Mouse (Mus musculus) CH12.LX (cell line): Measurements from ENCODE around the gene Prdm5. TPM values are rescaled to one million over a fixed set of nuclear protein-coding genes. Genes with fewer than 3 reads are reported as not detected.

Experiments used
- DNase-seq: peaks from one replicate; pipeline ENCODE4 v3.0.0-alpha.2; 2013; ENCODE audit errors: extremely low read depth
- H3K27ac ChIP-seq: 2 replicates; pipeline ENCODE4 v1.5.1; 2012; ENCODE audit warnings: low read depth, mild to moderate bottlenecking, control low read depth, moderate library complexity; ENCODE audit not compliant: insufficient read depth
- H3K27me3 ChIP-seq: replicated peaks from 2 replicates; pipeline ENCODE3; 2012; ENCODE audit warnings: inconsistent platforms
- H3K36me3 ChIP-seq, 2 experiments: replicated peaks in 1 of 2; 2 replicates each; pipeline versions ENCODE3 to v1.6.1; 2012; ENCODE audit warnings: inconsistent platforms in 1 of 2, low read length in 1 of 2, mild to moderate bottlenecking in 1 of 2, mixed read lengths in 1 of 2, moderate library complexity in 1 of 2; ENCODE audit not compliant: control insufficient read depth in 1 of 2, insufficient read depth in 1 of 2
- H3K4me1 ChIP-seq, 2 experiments: 2 replicates each; pipeline ENCODE4 v1.6.1; 2012; ENCODE audit warnings: inconsistent platforms in 1 of 2, moderate library complexity in 1 of 2; ENCODE audit not compliant: insufficient read depth in 2 of 2, control insufficient read depth in 1 of 2
- H3K4me2 ChIP-seq: 2 replicates; pipeline ENCODE4 v1.6.1; 2012; ENCODE audit warnings: low read depth, mild to moderate bottlenecking, control low read depth; ENCODE audit not compliant: poor library complexity, insufficient read depth, severe bottlenecking
- H3K4me3 ChIP-seq, 3 experiments: fragments of 150-350 bp in 1 of 3; sonication (generic) in 1 of 3; replicated peaks in 1 of 3; 2 replicates each; pipeline versions ENCODE3 to v1.5.1; 2011 to 2012; ENCODE audit warnings: low read depth in 2 of 3, low read length in 2 of 3, mild to moderate bottlenecking in 2 of 3, moderate library complexity in 2 of 3, control low read depth in 1 of 3, improper control_type of control experiment in 1 of 3, inconsistent platforms in 1 of 3, mixed read lengths in 1 of 3; ENCODE audit not compliant: poor library complexity in 1 of 3
- H3K79me2 ChIP-seq: replicated peaks from 2 replicates; pipeline ENCODE4 v1.6.1; 2012; ENCODE audit warnings: mild to moderate bottlenecking, moderate library complexity; ENCODE audit not compliant: control insufficient read depth, poor library complexity, insufficient read depth, severe bottlenecking; ENCODE audit errors: extremely low read depth
- H3K9ac ChIP-seq: 2 replicates; pipeline ENCODE4 v1.6.1; 2012; ENCODE audit warnings: low read depth, mild to moderate bottlenecking, control low read depth, moderate library complexity; ENCODE audit not compliant: insufficient read depth
- H3K9me3 ChIP-seq: replicated peaks from 2 replicates; pipeline ENCODE3; 2012; ENCODE audit warnings: low read length, inconsistent platforms, mixed read lengths
- BHLHE40 ChIP-seq: IDR thresholded peaks from 2 replicates; pipeline ENCODE4 v1.6.1; 2011; ENCODE audit warnings: mild to moderate bottlenecking, low read depth, low read length, improper control_type of control experiment
- CHD2 ChIP-seq: IDR thresholded peaks from 2 replicates; pipeline ENCODE4 v1.6.1; 2011; ENCODE audit warnings: low read length, improper control_type of control experiment
- CTCF ChIP-seq, 2 experiments: IDR thresholded peaks in 1 of 2; conservative IDR thresholded peaks in 1 of 2; 2 replicates each; pipeline ENCODE4 v1.5.1; 2011 to 2012; ENCODE audit warnings: low read depth in 2 of 2, low read length in 2 of 2, improper control_type of control experiment in 1 of 2, inconsistent platforms in 1 of 2, mild to moderate bottlenecking in 1 of 2, moderate library complexity in 1 of 2
- E2F4 ChIP-seq: IDR thresholded peaks from 2 replicates; pipeline ENCODE4 v1.6.1; 2011; ENCODE audit warnings: low read depth, low read length, improper control_type of control experiment; ENCODE audit not compliant: insufficient replicate concordance
- EP300 ChIP-seq: IDR thresholded peaks from 2 replicates; pipeline ENCODE4 v1.6.1; 2011; ENCODE audit warnings: low read length, improper control_type of control experiment
- IRF4 ChIP-seq: IDR thresholded peaks from 2 replicates; pipeline ENCODE4 v1.6.1; 2014; ENCODE audit warnings: low read depth, mild to moderate bottlenecking, inconsistent platforms, low read length, improper control_type of control experiment
- JUN ChIP-seq: IDR thresholded peaks from 2 replicates; pipeline ENCODE4 v1.6.1; 2011; ENCODE audit warnings: low read depth, mild to moderate bottlenecking, low read length, improper control_type of control experiment, moderate library complexity; ENCODE audit not compliant: insufficient read depth
- JUND ChIP-seq: conservative IDR thresholded peaks from 2 replicates; pipeline ENCODE4 v1.6.1; 2011; ENCODE audit warnings: low read depth, low read length, improper control_type of control experiment
- MAX ChIP-seq: IDR thresholded peaks from 2 replicates; pipeline ENCODE4 v1.6.1; 2011; ENCODE audit warnings: low read length, improper control_type of control experiment
- MEF2A ChIP-seq: IDR thresholded peaks from 2 replicates; pipeline ENCODE4 v1.6.1; 2014; ENCODE audit warnings: low read depth, mild to moderate bottlenecking, inconsistent platforms, low read length, improper control_type of control experiment, borderline replicate concordance
- MYC ChIP-seq: IDR thresholded peaks from 2 replicates; pipeline ENCODE4 v1.6.1; 2011; ENCODE audit warnings: low read depth, mild to moderate bottlenecking, improper control_type of control experiment, low read length
- SIN3A ChIP-seq: IDR thresholded peaks from 2 replicates; pipeline ENCODE4 v1.6.1; 2012; ENCODE audit warnings: low read length, improper control_type of control experiment, inconsistent platforms
- SMC3 ChIP-seq: IDR thresholded peaks from 2 replicates; pipeline ENCODE4 v1.6.1; 2011; ENCODE audit warnings: low read depth, low read length, improper control_type of control experiment
- TBP ChIP-seq: conservative IDR thresholded peaks from 2 replicates; pipeline ENCODE4 v1.6.1; 2011; ENCODE audit warnings: low read depth, low read length, improper control_type of control experiment
- TCF12 ChIP-seq: IDR thresholded peaks from 2 replicates; pipeline ENCODE4 v1.6.1; 2014; ENCODE audit warnings: low read depth, mild to moderate bottlenecking, inconsistent platforms, low read length, improper control_type of control experiment
- UBTF ChIP-seq: IDR thresholded peaks from 2 replicates; pipeline ENCODE4 v1.6.1; 2012; ENCODE audit warnings: low read depth, mild to moderate bottlenecking, inconsistent platforms, low read length, improper control_type of control experiment, moderate library complexity
- USF1 ChIP-seq: IDR thresholded peaks from 2 replicates; pipeline ENCODE4 v1.6.1; 2014; ENCODE audit warnings: low read depth, mild to moderate bottlenecking, inconsistent platforms, low read length, improper control_type of control experiment
- ZKSCAN1 ChIP-seq: IDR thresholded peaks from 2 replicates; pipeline ENCODE4 v1.6.1; 2012; ENCODE audit warnings: low read depth, inconsistent platforms, low read length, improper control_type of control experiment, borderline replicate concordance
- dilution Hi-C: fragments of 300-500 bp; cut with MboI; formaldehyde crosslinking; loops from 2 replicates; pipeline ENCODE4 v1.14.3; 2020; ENCODE audit warnings: low sequenced_read_pairs; ENCODE audit not compliant: extremely low pct_unique_long_range_greater_than_20kb, extremely low pct_ligation_motif_present
- in situ Hi-C: fragments of 300-500 bp; cut with MboI; formaldehyde crosslinking; loops from 3 replicates; pipeline ENCODE4 v1.14.3; 2019; ENCODE audit warnings: low sequenced_read_pairs, low pct_ligation_motif_present, low pct_unique_long_range_greater_than_20kb, mixed read lengths
- polyA plus RNA-seq: library from polyadenylated mRNA; unstranded; fragments of >175 nt; gene quantifications from 2 replicates; pipeline ENCODE4 v1.2.1, GENCODE M21; 2012; ENCODE audit warnings: low read depth; ENCODE audit not compliant: insufficient read length
- total RNA-seq, 2 experiments: library from RNA; depleted of rRNA; stranded (reverse); fragments of 300-350 nt in 1 of 2; fragments of >200 nt in 1 of 2; gene quantifications; 2 replicates each; pipeline ENCODE4 v1.2.3; 2012 to 2014

The Prdm5 gene
- total and polyA plus RNA-seq, 3 experiments, result not detected

- H3K9ac ChIP-seq, result no peak overlapping the region
- H3K79me2 ChIP-seq, result no peaks in the 10 kb centered on the region
- H3K9me3 ChIP-seq, result no peaks in the 10 kb centered on the region
- H3K4me1 ChIP-seq, result no peaks in the 10 kb centered on the region
- H3K36me3 ChIP-seq, result no peaks in the 10 kb centered on the region
- DNase-seq, result no peak
- TF ChIP-seq CHD2 (no peak), USF1 (no peak), SIN3A (no peak), MYC (no peak), TCF12 (no peak), CTCF (conservative IDR thresholded peaks at IDR 0.05 in 1 of 2, IDR thresholded peaks at IDR 0.05 in 1 of 2; ENCODE audit: low read depth in 2 of 2, low read length in 2 of 2) (no peak), EP300 (no peak), SMC3 (no peak), MEF2A (no peak), E2F4 (no peak), IRF4 (no peak), BHLHE40 (no peak), MAX (no peak), TBP (no peak), UBTF (no peak), JUND (no peak), ZKSCAN1 (no peak), JUN (no peak)
- H3K4me3 ChIP-seq, result no peak overlapping the region
- no peak overlapping the region for H3K4me2 ChIP-seq
- in situ Hi-C loops, result no loop called here
- dilution Hi-C loops, result no loop called here
- H3K27ac ChIP-seq, result no peak overlapping the region
- no peaks in the 10 kb centered on the region for H3K27me3 ChIP-seq
Measured at GRCm38 (mm10) chr6:65970410-65970809, 191.6 kb downstream of the Prdm5 start.

Other genes with a start within 250 kb of the Prdm5 start
- gene Ndnf, start 107.4 kb upstream of the Prdm5 start, total RNA-seq (2012; rRNA removed), result under 0.01 TPM in 1 of 2 replicates, not detected in the other
- gene Ndnf, start 107.4 kb upstream of the Prdm5 start, total RNA-seq (2014; rRNA removed), result 0.03 TPM in 1 of 2 replicates, not detected in the other
- gene Ndnf, start 107.4 kb upstream of the Prdm5 start, polyA plus RNA-seq, result not detected in 2 replicates
- not detected in 2 replicates for gene 4930544G11Rik, start 173.6 kb downstream of the Prdm5 start, total RNA-seq (2012; rRNA removed)
- not detected in 2 replicates for gene 4930544G11Rik, start 173.6 kb downstream of the Prdm5 start, total RNA-seq (2014; rRNA removed)
- gene 4930544G11Rik, start 173.6 kb downstream of the Prdm5 start, polyA plus RNA-seq, result not detected in 2 replicates